Mouse (Mus musculus) cerebellum, adult (tissue): ENCODE measurements around the gene Ptprk.

Experiments
- ATAC-seq: cut with Nextera tagmentation; 2 replicates; pipeline ENCODE4 v1.9.2; 2017; ENCODE audit warnings: mild to moderate bottlenecking, moderate library complexity, mixed read lengths; ENCODE audit not compliant: insufficient number of reproducible peaks, low FRiP score, low TSS enrichment

Gene Ptprk

GRCm38 (mm10) chr10:28614396-28614795 is 539.8 kb downstream of the Ptprk start:
- ATAC-seq, result no peak

- ATAC-seq, result no peak
Observed at GRCm38 (mm10) chr10:28617203-28617602, 542.6 kb downstream of the Ptprk start.

- no peak for ATAC-seq
Observed at GRCm38 (mm10) chr10:28618002-28618401, 543.4 kb downstream of the Ptprk start.

- ATAC-seq, result no peak
Observed at GRCm38 (mm10) chr10:28619415-28619814, 544.8 kb downstream of the Ptprk start.

DNA sequence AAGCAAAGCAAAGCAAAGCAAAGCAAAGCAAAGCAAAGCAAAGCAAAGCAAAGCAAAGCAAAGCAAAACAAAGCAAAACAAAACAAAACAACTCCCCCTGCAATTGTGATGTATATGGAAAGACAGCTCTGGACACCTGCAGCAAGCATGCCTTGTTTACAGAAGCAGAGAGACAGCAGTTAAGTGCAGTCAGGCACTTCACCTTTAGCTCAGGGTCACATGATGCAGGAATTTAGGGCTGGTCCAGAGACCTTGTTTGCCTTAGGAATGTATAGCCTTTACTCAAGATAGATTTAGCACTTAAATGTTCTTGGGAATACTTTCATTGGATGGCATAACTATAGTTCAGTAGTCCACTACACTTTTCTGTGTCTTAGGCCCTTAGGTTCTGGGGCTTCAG is 561.5 kb downstream of the Ptprk start:
- ATAC-seq, result no peak

- ATAC-seq, result no peak
Observed at GRCm38 (mm10) chr10:28641887-28642286, 567.3 kb downstream of the Ptprk start.
